Mouse (Mus musculus) fat pad, adult 2 months (tissue): ENCODE measurements around the gene Anpep.

Experiments used
- DNase-seq: peaks from one replicate; pipeline ENCODE4 v3.0.0-alpha.2; 2011; ENCODE audit warnings: low read depth, low spot score; ENCODE audit errors: extremely low read depth

The Anpep gene

GRCm38 (mm10) chr7:79867861-79868260 is 7.0 kb upstream of the Anpep start:
- DNase-seq, result peak; percentile 88

DNA sequence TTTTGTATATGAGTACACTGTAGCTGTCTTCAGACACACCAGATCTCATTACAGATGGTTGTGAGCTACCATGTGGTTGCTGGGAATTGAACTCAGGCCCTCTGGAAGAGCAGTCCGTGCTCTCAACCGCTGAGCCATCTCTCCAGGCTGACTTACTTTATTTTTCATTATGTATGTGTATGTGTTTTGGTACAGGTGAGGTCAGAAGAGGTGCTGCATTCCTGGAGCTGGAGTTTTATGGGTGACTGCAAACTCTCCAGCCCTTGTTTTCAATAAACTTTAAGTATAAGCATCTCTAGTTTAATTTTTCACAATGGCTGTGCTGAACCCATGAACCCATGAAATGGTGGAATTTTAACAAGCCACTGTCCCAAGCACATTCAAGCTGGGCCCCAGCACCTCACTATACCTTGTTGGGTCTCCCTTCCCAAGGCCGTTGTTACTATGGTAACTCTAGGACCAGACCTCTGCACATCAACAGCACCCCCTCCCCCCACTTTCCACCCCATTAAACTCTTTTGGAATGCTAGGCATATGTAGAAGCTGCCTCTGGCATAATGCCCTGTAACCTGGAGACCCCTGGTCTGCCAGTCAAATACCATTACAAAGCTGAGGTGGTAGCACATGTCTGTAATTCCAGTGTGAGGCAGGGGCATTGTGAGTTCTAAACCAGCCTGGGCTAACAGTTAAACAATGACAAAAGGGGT is 5.6 kb upstream of the Anpep start:
- no peak for DNase-seq

DNA sequence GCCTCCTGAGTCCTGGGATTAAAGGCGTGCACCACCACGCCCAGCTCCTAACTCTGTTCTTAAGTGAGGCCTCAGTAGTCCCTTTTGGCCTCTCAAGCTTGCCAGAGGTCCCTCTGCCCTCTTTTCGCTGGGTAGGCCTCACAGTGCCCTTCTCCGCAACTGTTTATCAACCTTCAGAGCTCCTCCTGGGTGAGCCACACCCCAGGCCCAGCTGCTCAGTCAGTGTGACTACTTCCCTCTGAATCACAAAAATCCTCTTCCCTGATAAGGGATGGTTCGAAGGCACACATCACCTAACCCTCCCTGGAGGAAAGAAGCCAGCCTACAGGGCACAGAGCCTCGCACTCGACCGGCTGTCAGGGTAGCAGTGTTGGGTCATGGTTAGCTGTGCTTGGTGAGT is 935 bp upstream of the Anpep start:
- DNase-seq, result no peak

DNA sequence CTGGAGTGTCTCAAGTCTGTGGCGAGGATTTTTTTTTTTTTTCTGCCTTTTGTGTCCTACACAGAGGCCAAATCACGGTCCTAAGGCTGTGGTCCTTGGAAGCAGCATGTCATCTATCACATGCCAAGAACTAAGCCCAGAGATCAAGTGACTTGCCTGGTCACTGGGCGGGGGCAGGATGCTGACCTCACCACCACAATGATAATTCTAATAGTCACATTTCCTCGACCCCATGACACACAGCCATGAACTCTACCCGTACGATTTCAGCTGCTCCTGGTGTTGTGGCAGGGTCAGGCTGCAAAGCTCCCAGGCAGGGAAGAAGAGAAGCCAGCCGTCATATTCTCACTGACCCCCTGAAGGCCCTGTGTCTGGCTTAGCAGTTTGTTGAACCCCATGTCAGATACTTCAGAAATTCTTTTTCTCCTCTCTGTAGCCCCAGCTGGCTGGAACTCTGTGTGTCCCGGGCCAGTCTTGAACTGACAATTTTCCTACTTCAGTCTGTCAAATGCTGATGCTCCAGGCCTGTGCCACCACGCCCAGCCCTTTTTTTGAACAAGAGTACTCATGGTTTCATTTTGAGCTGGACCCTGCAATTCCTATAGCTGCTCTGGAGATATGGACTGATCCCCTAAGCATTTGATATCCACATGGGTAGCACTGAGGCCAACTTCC is 1.8 kb downstream of the Anpep start:
- no peak for DNase-seq

DNA sequence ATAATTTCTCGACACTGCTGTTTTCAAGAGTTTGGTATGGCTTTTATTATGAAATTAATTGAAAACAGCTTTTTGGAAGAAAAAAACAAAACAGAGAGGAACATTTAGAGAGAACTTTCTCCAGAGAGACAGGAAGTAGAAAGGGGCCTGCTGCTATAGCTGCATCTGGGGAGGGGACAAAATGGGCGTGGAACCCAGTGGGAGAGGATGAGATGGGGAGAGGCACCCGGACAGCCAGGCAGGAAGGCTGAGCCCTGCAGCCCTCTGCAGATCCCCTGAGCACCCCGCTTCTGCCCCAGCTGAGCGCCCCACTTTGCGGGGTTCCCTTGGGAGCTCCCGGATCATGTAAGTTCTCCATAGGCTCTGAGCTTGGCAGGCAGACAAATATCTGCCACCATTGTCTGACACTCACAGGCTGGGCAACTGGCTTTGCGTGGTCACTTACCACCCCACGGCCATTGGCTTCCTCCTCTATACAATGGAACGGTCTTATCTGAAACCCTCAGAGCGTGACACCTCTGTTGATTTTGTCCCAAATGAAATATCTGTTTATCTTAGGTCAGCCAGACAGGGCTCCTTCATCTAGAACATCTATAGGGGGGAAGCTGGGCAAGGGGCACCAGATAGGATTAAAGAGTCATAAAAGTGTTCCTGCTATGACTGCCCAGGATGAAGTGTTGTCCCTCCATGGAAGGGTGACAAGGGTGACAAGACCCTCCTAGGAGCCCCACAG is 2.5 kb downstream of the Anpep start:
- DNase-seq, result no peak

GRCm38 (mm10) chr7:79856305-79856704 is 4.6 kb downstream of the Anpep start:
- no peak for DNase-seq

DNA sequence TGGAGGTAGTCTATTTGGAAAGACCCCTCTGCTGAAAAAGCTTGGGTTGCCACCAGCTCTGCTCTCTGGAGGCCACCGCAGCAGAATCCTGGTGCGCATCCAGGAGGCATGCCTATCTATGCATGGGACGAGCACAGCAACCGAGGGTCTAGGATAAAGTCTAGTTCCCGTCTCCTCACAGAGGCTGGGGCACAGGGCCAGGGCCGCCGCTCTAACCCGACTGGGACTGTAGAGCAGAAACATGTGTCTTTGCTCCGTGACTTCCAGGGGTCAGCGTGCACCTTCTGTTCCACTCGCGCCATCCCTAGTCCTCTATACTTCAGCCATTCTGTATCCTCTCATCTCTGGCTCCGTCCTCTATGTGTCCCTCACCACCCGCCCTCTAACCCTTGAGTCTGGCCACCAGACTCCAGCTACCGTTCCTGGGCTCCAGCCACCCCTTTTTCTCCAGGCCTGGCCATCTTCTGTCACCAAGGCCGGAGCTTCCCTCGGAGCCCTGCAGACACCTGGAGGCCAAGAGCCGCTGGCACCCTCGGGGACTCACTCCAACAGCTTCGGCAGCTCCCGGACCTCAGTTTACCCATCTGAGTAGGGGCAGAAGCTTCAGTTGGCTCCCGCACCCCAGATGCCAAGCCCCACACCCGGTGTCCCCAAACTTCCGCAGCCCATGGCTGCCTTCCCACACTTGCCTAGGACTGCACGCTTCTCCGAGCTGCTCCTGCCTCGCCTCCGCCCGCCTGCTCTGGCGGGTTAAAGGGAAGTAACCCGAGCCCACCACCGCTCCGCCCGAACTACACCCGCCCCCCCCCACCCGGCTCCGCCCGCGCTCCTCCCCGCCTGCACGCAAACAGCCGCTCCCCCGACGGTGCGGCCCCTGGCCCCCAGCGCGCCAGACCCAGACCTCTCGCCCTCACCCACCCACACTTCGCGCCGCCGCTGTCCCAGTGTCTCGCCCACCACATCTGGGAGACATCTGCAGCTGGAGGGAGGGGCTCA is 13.1 kb downstream of the Anpep start:
- no peak for DNase-seq

DNA sequence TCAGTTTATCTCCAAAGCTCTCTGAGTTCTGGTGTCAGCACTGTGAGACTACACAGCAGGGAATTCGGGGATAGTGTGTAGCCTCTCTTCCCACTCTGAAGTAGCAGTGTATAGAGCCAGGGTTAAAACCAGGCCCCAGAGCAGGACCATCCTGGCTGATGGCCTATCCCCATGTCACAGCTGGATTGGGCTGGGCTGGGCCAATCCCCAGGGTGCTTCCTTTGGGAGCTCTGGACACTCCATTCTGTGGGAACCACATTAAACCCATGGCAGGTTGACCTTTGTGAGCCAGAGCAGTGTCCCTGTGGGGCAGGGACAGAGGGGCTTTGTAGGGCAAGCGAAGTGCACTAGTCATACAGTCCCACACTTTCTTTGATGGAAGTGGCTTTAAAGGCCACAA is 14.5 kb downstream of the Anpep start:
- no peak for DNase-seq

GRCm38 (mm10) chr7:79844090-79844802 is 16.6 kb downstream of the Anpep start:
- DNase-seq, result no peak

- DNase-seq, result no peak
Observed at GRCm38 (mm10) chr7:79842163-79842562, 18.7 kb downstream of the Anpep start.

DNA sequence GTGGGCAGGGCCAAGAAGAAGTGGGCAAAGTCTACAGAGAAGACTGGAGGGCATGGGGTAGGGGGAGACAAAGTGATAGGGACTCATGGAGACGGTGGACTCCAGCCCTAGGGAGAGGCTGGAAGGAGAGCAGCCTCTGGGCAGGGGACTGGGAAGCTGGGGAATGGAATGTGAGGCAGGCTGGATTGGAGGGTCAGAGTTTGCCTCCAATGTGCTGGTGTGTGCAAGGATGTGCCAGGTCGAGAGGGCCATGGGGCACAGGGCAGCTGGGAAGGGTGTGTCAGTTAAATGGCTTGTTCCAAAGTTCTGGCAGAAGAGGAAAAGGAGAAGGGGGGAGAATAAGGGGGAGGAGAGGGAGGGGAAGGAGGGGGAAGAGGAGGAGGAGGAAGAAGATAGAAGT is 23.6 kb downstream of the Anpep start:
- DNase-seq, result no peak

DNA sequence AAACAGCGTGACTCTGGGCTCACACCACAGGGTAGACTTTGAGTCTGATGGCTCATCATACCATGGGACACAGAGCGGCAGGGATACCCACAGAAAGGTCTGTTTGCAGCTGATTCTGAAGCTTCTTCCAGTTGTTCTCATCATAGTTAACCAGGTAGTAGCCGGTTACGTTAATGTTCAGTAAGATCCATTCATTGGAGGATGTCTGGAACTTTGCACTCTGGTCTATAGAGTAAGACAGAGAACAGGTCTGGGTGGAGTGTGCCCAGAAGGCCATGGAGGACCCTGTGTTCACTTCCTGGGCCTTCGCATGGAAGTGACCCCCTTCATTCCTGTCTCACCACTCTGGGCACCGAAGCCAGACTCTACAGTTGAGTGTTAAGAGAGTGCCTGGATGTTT is 25.7 kb downstream of the Anpep start:
- no peak for DNase-seq

DNA sequence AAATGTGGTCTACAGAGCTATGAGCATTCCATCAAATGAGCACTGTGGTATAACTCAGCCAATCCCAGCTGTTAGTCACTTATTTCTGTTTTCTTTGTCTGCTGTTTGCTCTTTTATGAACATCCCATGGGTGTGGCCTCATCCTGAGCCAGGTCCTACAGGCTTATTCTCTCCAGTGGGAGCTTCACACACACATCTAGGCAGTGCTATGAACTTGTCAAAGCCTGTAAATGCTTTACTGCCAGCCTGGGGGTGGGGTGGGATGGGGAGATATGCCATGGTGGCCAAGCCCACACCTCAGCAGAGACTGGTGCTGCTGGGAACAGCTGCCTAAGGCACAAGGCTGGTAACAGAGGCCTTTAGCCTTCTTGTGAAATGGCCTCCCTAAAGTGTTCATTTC is 27.9 kb downstream of the Anpep start:
- no peak for DNase-seq

DNA sequence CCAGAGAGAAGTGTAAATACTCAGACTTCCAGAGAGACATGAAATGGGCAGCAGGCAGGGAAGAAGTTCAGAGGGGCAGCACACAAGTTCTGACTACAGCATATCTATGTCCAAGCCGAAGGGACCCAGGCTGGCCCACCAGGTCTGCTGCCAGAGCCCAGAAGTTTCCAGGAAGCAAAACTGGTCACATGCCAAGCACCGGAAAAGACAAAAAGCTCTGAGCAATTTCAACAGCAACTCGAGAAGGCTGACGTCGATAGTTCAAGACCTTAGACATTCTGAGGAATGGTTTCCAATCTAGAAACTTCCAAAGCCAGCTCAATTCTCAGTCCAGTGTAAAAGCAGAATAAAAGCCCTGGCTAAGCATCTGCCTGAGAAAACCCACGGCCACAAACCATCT is 29.3 kb downstream of the Anpep start:
- DNase-seq, result no peak

GRCm38 (mm10) chr7:79831145-79831544 is 29.7 kb downstream of the Anpep start:
- peak; percentile 84 for DNase-seq

- no peak for DNase-seq
Observed at GRCm38 (mm10) chr7:79828341-79828740, 32.5 kb downstream of the Anpep start.

- no peak for DNase-seq
Observed at GRCm38 (mm10) chr7:79822092-79822695, 38.7 kb downstream of the Anpep start.

DNA sequence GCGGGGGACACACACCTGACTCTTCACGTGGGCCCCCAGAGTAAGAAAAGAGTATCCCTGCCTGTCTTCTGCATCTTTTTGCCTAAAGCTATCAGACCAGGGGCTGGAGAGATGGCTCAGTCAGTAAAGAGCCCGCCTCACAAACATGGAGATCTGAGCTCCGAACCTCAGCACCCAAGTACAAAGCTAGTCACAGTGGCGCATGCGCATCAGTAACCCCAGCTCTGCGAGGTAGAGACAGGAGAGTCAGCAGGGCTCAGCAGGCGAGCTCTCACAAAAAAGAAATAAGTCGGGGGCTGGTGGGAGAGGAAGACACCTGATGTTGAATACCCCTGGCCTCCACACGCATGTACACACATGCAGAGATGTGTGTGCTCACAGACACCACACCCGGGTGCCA is 40.9 kb downstream of the Anpep start:
- DNase-seq, result no peak

- DNase-seq, result no peak
Observed at GRCm38 (mm10) chr7:79819515-79819914, 41.3 kb downstream of the Anpep start.

DNA sequence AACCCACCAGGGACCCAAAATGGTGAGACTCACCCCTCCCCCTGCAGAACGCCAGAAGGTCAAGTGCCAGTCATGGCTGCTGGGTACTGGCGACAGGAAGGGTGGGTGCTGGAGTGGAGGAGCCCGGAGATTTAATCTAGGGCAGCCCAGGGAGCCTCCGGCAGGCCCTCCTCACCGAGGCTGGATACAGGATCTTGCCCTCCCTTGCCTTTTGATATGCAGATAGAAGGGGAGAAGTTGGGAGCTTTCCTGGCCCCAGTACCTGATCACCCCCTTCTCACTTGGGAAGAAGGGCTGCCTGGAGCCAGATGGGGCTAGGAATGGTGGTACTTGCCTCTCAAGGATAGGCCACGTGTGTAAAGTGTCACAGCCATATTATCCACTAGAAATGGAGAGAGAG is 42.5 kb downstream of the Anpep start:
- no peak for DNase-seq
